Mouse (Mus musculus) midbrain, embryonic 10.5 days (tissue): Measurements from ENCODE around the gene Prpsap2. TPM values are rescaled to one million over a fixed set of nuclear protein-coding genes. Genes with fewer than 3 reads are reported as not detected.

ENCODE experiments used
- DNase-seq: peaks from one replicate; pipeline ENCODE4 v3.0.0-alpha.2; 2017; ENCODE audit warnings: low spot score
- H3K27ac ChIP-seq: fragments of 300-500 bp; sonication (generic); replicated peaks from 2 replicates; pipeline ENCODE4 v1.5.1; 2016; ENCODE audit warnings: mild to moderate bottlenecking
- H3K27me3 ChIP-seq: fragments of 300-500 bp; sonication (generic); 2 replicates; pipeline ENCODE4 v1.6.1; 2016; ENCODE audit warnings: low read depth, mild to moderate bottlenecking; ENCODE audit not compliant: poor library complexity, severe bottlenecking
- H3K36me3 ChIP-seq: fragments of 300-500 bp; sonication (generic); 2 replicates; pipeline ENCODE4 v1.6.1; 2016; ENCODE audit warnings: mild to moderate bottlenecking, moderate library complexity
- H3K4me1 ChIP-seq: fragments of 300-500 bp; sonication (generic); 2 replicates; pipeline ENCODE4 v1.6.1; 2016
- H3K4me3 ChIP-seq: fragments of 300-500 bp; sonication (generic); 2 replicates; pipeline ENCODE4 v1.5.1; 2016; ENCODE audit warnings: mild to moderate bottlenecking, moderate library complexity
- H3K9me3 ChIP-seq: fragments of 300-500 bp; sonication (generic); replicated peaks from 2 replicates; pipeline ENCODE4 v1.6.1; 2016; ENCODE audit warnings: mild to moderate bottlenecking
- WGBS: fragments of 180-500 bp; shearing (Covaris S2); methylation state at CpG from one replicate; pipeline ENCODE4 v1.1.7; 2016; 5-methylcytosine and 5-hydroxymethylcytosine counted together
- polyA plus RNA-seq: library from polyadenylated mRNA; unstranded; fragments of >200 nt; fragmentation: Nextera tagmentation; extraction: Ambion mirVana; gene quantifications from 2 replicates; pipeline ENCODE4 v1.2.1, GENCODE M21; 2016

Gene Prpsap2
- polyA plus RNA-seq, 1 experiment from 2014 or later, result 47.0 TPM

DNA sequence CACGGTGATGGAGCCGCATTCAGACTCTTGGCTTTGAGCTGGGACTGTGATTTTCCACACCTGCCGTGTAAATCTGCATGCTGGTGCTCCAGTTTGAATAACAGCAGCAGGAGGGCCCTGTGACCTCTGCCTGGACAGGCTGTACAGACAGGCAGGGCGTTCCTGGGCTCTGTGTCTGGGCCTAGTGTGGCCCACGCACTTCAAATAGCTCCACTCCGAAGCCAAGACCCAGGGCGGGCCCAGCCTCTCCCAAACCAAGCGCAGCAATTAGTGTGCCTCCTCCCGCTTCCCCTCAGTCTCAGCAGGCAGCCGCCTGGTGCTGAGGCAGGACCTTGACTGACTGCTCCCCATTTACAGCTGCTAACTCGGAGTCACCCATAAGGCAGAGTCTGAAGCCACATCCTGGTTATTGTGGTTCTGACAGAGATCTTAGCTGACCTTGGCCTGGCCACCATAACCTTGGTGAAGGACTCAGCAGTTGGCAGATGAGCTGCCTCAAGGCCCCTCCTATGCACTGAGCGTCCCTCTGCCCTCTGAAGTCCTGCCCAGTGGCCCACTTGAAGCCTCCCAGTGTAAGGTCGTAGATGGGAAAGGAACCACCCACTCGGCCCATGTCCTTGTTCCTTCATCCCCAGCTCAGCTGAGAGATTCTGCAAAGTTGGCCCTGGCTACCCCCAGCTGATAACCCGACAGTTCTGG lies 48.6 kb downstream of the Prpsap2 start:
- Histone ChIP-seq H3K4me1 (peaks cover 4% of the 10 kb centered on the region; the same call in 1 of the 2 replicates), H3K9me3 (no peaks in the 10 kb centered on the region), H3K27ac (no peak overlapping the region; the same call in 1 of the 2 replicates), H3K27me3 (no peaks in the 10 kb centered on the region), H3K4me3 (no peak overlapping the region), H3K36me3 (no peaks in the 10 kb centered on the region)
- 63% methylated on average over 15 of the region's 15 CpGs for WGBS
- no peak for DNase-seq

DNA sequence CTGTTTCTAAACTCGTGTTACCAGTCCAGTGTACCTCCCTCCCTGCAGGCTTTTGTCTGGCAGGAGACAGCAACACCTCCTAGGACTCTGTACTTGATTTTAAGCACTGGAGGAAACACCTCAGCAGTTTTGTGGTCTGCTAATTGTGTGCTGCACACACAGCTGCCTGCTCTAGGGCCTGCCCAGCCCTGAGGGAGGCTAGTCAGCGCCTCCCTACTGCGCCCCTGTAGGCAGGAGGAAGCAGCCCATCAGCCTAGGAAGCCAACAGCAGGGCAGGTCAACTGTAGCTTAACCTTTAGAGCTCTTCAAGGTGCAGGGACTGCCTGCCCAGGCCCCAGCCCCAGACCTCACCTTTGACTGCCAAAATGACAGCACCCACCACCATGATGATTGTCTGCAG lies 53.0 kb downstream of the Prpsap2 start:
- 0 out of 2 replicates have a peak overlapping the region, but pooled peaks have one; percentile 42 for H3K27ac ChIP-seq
- H3K4me1 ChIP-seq, result peaks cover 9% of the 10 kb centered on the region; the same call in 1 of the 2 replicates
- H3K27me3 ChIP-seq, result no peaks in the 10 kb centered on the region
- H3K36me3 ChIP-seq, result no peaks in the 10 kb centered on the region
- DNase-seq, result no peak
- no peak overlapping the region for H3K4me3 ChIP-seq
- WGBS, result 62% methylated on average over 3 of the region's 3 CpGs
- no peaks in the 10 kb centered on the region for H3K9me3 ChIP-seq

DNA sequence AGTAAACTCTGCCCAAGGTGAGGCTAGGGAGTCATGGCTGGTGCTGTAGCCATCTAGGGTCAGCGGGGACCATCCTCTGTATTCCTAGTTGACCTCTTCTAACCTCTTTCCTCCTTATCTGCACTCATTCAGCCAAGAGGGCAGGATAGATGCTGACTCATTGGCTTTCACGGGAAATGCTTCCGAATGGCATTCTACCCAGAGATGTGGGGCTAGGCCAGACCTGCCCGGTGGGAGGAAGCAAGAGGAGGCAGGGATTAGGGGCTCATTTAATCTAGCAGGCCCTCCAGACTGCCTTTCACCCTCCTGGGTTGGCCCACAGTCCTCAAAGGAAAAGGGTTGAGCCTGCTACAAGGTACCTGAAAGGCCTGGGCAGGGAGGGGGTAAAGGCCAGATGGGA lies 55.7 kb downstream of the Prpsap2 start:
- WGBS, result 68% methylated on average over 4 of the region's 4 CpGs
- Histone ChIP-seq H3K9me3 (no peaks in the 10 kb centered on the region), H3K27me3 (no peaks in the 10 kb centered on the region), H3K27ac (no peak overlapping the region), H3K4me3 (no peak overlapping the region), H3K4me1 (peaks cover 19% of the 10 kb centered on the region), H3K36me3 (no peaks in the 10 kb centered on the region)
- DNase-seq, result no peak

DNA sequence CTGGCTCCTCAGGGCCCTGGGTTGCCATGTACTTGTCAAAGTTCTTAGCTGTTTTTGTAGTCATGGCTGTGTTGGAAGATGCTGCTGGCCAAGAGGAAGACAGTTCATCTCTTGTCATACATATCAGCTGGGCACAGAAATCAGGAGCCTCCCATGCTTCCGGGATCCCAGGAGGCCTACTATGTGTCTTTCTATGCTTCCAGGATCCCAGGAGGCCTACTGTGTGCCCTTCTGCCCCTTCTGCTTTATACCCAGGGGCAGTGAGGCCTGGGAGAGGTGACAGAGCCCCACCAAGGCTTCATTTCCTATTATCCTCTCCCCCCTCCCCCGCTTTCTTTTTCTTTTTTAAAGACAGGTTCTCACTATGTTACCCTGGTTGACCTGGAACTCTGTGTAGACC lies 56.3 kb downstream of the Prpsap2 start:
- Histone ChIP-seq H3K9me3 (no peaks in the 10 kb centered on the region), H3K4me1 (peaks cover 25% of the 10 kb centered on the region), H3K27ac (no peak overlapping the region; the same call in 1 of the 2 replicates), H3K27me3 (no peaks in the 10 kb centered on the region), H3K4me3 (no peak overlapping the region), H3K36me3 (no peaks in the 10 kb centered on the region)
- WGBS, result 95% methylated on average over 2 of the region's 2 CpGs
- DNase-seq, result no peak

DNA sequence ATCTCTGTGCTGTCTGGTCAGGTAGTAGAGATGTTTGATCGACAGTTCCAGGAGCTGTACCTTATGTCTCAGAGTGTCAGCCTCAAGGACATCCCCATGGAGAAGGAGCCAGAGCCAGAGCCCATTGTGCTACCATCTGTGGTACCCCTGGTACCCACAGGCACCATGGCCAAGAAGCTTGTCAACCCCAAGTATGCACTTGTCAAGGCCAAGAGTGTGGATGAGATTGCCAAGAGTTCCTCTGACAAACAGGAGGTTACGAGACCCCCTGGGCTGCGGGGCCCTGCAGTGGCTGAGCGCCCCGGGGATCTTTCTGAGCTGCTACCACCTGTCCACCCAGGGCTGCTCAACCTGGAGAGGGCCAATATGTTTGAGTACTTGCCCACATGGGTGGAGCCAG lies 59.4 kb downstream of the Prpsap2 start:
- H3K4me1 ChIP-seq, result peaks cover 37% of the 10 kb centered on the region
- H3K4me3 ChIP-seq, result no peak overlapping the region
- H3K27ac ChIP-seq, result 0 out of 2 replicates have a peak overlapping the region, but pooled peaks have one; percentile 53
- no peaks in the 10 kb centered on the region for H3K36me3 ChIP-seq
- DNase-seq, result no peak
- H3K27me3 ChIP-seq, result no peaks in the 10 kb centered on the region
- no peaks in the 10 kb centered on the region for H3K9me3 ChIP-seq
- WGBS, result 90% methylated on average over 5 of the region's 5 CpGs

DNA sequence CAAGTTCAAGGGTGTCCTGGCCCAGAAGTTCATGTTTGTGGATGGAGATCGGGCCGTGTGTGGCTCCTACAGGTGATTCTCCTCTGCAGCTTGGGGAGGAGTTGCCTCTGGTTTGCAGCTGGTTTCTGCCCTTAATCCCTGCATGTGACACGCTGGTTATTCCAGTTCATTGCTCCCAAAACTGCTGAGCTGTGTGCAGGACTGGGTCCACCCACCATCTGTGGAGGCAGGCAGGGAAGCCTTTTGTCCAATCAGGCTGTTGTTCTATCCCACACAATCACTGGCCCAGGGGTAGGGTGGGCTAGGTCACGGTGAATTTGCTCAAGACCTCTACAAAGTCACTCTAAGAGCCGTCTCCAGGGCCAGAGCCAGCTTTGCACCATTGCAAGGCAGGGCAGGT lies 60.2 kb downstream of the Prpsap2 start:
- peak; percentile 24 for DNase-seq
- H3K9me3 ChIP-seq, result no peaks in the 10 kb centered on the region
- no peaks in the 10 kb centered on the region for H3K27me3 ChIP-seq
- H3K36me3 ChIP-seq, result no peaks in the 10 kb centered on the region
- H3K4me1 ChIP-seq, result peaks cover 37% of the 10 kb centered on the region
- H3K27ac ChIP-seq, result peak overlapping the region; percentile 53
- H3K4me3 ChIP-seq, result no peak overlapping the region
- 54% methylated on average over 5 of the region's 5 CpGs for WGBS

DNA sequence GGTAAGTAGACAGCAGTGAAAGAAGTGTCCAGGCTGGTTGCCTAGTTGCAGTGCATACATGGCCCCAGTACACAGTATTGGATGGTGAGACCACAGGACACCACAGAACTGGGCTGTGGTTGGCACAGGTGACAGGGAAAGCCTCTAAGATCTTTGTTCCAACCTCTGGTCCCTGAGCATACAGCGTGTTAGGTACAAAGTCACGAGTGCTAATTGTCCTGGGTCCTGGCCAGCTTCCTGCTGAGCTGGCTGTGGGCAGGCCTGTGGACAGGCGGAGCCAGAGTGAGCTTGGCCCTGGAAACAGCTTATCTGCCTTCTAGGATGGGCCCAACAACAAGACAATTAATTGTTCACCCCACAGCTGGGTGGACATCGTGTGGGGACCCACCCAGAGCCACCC lies 62.0 kb downstream of the Prpsap2 start:
- no peak for DNase-seq
- Histone ChIP-seq H3K4me1 (peaks cover 31% of the 10 kb centered on the region), H3K4me3 (no peak overlapping the region), H3K36me3 (no peaks in the 10 kb centered on the region), H3K27ac (peak overlapping the region; percentile 53; the same call in 1 of the 2 replicates), H3K9me3 (no peaks in the 10 kb centered on the region), H3K27me3 (no peaks in the 10 kb centered on the region)
- 66% methylated on average over 4 of the region's 4 CpGs for WGBS

DNA sequence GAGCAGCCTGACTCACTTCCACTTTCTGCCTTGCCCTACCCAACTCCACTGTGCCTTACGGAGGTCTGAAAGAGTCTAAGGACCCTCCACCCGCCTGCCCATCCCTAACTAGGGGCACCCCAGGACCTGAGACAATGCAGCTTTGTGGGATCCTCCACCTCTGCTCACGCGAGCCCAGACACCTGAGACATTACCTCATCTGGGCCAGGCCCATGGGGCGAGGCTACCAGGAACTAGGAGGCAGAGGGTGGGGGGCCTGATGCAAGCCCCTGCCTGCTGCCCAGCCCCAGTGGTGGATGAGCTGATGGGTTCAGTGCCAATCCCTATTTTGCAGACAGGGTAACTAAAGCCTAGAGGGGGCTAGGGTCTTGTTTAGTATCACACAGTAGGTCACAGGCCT lies 62.4 kb downstream of the Prpsap2 start:
- H3K27ac ChIP-seq, result peak overlapping the region; percentile 53
- H3K9me3 ChIP-seq, result no peaks in the 10 kb centered on the region
- H3K4me1 ChIP-seq, result peaks cover 31% of the 10 kb centered on the region
- H3K36me3 ChIP-seq, result no peaks in the 10 kb centered on the region
- no peak for DNase-seq
- WGBS, result 88% methylated on average over 5 of the region's 5 CpGs
- H3K27me3 ChIP-seq, result no peaks in the 10 kb centered on the region
- no peak overlapping the region for H3K4me3 ChIP-seq

DNA sequence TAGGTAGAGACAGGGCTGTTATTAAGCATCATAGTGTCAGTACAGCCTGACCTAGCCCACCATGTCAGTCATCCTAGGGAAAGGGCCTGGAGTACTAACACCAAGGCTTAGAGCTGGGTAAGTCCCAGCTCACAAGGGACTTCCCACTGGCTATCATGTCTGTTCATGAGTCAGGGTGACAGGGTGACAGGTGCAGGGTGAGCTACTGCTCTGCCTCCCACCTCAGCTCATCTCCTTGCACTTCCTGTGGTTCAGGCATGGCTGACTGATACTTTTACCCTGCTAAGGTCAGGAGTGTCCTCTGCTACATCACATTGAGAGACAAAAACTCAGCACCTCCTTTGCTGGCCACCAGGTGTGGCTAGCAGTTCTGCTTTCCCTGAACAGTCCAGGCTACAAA lies 63.0 kb downstream of the Prpsap2 start:
- Histone ChIP-seq H3K27me3 (no peaks in the 10 kb centered on the region), H3K4me1 (peaks cover 31% of the 10 kb centered on the region), H3K4me3 (no peak overlapping the region), H3K27ac (no peak overlapping the region), H3K9me3 (no peaks in the 10 kb centered on the region), H3K36me3 (no peaks in the 10 kb centered on the region)
- no peak for DNase-seq

DNA sequence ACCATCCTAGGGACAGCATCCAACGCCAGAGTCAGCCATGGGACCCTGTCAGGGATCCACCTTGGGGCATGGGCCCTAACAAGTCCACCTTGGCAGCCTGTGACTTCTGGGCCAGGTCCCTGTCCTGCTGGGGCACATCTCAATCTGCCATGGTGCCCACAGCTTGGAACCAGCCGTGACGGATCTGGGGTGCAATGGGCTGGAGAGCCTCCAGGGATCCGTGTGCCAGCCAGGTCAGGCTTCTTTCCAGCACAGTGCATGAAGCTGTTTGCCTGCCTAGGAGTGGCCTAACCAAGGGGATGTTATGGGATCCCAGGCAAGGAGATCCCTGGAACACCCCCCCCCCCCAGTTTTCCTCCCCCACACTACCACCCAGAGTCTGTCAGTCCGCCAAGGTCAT lies 68.9 kb downstream of the Prpsap2 start:
- no peaks in the 10 kb centered on the region for H3K9me3 ChIP-seq
- H3K36me3 ChIP-seq, result no peaks in the 10 kb centered on the region
- H3K4me3 ChIP-seq, result no peak overlapping the region
- no peak for DNase-seq
- no peaks in the 10 kb centered on the region for H3K4me1 ChIP-seq
- no peak overlapping the region for H3K27ac ChIP-seq
- 94% methylated on average over 5 of the region's 5 CpGs for WGBS
- H3K27me3 ChIP-seq, result no peaks in the 10 kb centered on the region

DNA sequence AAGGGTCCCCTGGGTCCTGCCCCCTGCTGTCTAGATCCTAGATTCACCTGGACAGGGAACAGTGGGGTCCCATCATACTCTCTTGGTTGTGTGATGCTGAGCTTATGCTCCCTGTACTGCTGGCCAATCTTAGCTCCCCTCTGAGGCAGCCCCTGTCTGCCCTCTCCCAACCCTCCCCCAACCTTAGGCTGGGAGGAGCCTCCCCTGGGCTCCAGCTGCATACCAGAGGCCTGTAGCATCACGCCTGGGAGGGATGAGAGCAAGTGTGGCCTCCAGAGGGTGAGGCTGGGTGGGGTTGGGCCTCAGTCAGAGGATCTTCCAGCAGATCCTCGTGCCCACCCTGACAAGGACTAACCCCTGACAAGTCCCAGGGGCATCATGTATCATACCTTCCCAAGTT lies 74.3 kb downstream of the Prpsap2 start:
- H3K4me1 ChIP-seq, result peaks cover 28% of the 10 kb centered on the region
- 50% methylated on average over 2 of the region's 2 CpGs for WGBS
- H3K9me3 ChIP-seq, result no peaks in the 10 kb centered on the region
- no peak overlapping the region for H3K27ac ChIP-seq
- H3K27me3 ChIP-seq, result peaks cover 46% of the 10 kb centered on the region
- H3K36me3 ChIP-seq, result no peaks in the 10 kb centered on the region
- no peak overlapping the region for H3K4me3 ChIP-seq
- no peak for DNase-seq

DNA sequence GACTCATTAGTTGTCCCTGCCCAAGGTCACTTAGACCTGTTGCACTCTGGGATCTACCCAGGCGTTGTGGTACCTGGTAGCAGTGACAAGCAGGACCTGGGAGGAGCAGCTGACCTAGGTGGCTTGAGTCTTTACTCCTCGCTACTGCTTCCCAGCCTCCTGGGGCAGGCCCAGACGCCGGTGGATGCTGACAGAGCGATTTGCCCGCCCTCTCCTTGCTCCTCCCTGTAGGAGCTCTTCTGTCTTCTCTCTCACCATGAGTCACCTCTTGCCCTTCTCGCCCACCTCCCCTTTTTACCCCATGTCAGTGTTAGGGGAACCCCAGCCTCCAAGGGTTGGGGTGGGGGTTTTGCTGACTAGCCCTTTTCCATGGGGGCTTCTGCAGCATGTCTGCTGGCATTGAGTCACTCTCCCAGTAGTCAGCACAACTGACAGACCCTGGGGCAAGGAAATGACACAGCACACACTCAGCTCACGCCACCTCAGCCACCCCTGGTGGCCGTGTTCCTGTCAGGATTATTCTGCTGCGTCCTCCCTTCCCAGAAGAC lies 74.9 kb downstream of the Prpsap2 start:
- Histone ChIP-seq H3K27me3 (peaks cover 49% of the 10 kb centered on the region), H3K4me1 (peaks cover 33% of the 10 kb centered on the region), H3K9me3 (no peaks in the 10 kb centered on the region), H3K4me3 (no peak overlapping the region), H3K36me3 (no peaks in the 10 kb centered on the region), H3K27ac (no peak overlapping the region)
- no peak for DNase-seq
- 43% methylated on average over 10 of the region's 10 CpGs for WGBS

DNA sequence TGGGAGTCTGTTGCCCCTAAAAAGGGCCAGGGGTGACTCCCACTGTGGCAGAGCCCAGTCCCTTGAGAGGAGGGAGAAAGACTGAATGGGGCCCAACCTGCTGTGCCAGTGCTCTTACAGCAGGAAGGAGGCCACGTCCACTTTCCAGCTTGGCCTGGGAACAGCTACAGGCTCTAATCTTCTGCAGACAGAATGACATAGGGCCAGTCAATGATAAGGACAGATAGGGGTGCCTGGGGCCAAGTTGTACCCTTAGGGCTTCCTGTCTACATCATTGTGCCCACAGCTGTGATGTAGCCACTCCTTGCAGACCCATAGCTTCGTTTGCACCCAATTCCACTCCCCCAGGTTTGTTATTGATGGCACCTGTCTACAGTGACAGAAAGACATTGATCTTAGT lies 75.7 kb downstream of the Prpsap2 start:
- 69% methylated on average over 2 of the region's 2 CpGs for WGBS
- peaks cover 49% of the 10 kb centered on the region for H3K27me3 ChIP-seq
- DNase-seq, result no peak
- H3K4me3 ChIP-seq, result no peak overlapping the region
- H3K4me1 ChIP-seq, result peaks cover 33% of the 10 kb centered on the region
- no peaks in the 10 kb centered on the region for H3K36me3 ChIP-seq
- no peak overlapping the region for H3K27ac ChIP-seq
- no peaks in the 10 kb centered on the region for H3K9me3 ChIP-seq
